Mouse (Mus musculus) limb, embryonic 12.5 days (tissue): ENCODE measurements around the gene Enox1. TPM values are rescaled to one million over a fixed set of nuclear protein-coding genes. Genes with fewer than 3 reads are reported as not detected.

Experiments used
- ATAC-seq: fragments of 200-750 bp; cut with Nextera tagmentation; 2 replicates; pipeline ENCODE4 v1.8.0; 2017; ENCODE audit warnings: low read depth, moderate TSS enrichment; ENCODE audit not compliant: insufficient number of reproducible peaks, insufficient read depth, low FRiP score, low TSS enrichment
- H3K27ac ChIP-seq: fragments of 300-500 bp; sonication (generic); 2 replicates; pipeline ENCODE4 v1.5.1; 2016; ENCODE audit warnings: mild to moderate bottlenecking, moderate library complexity
- H3K27me3 ChIP-seq: fragments of 300-500 bp; sonication (generic); 2 replicates; pipeline ENCODE4 v1.6.1; 2016; ENCODE audit warnings: mild to moderate bottlenecking, moderate library complexity
- H3K36me3 ChIP-seq: fragments of 300-500 bp; sonication (generic); 2 replicates; pipeline ENCODE4 v1.6.1; 2016; ENCODE audit warnings: mild to moderate bottlenecking, moderate library complexity
- H3K4me1 ChIP-seq: fragments of 300-500 bp; sonication (generic); replicated peaks from 2 replicates; pipeline ENCODE4 v1.6.1; 2016
- H3K4me2 ChIP-seq: fragments of 300-500 bp; sonication (generic); 2 replicates; pipeline ENCODE4 v1.6.1; 2016; ENCODE audit warnings: mild to moderate bottlenecking, moderate library complexity
- H3K4me3 ChIP-seq: fragments of 300-500 bp; sonication (generic); replicated peaks from 2 replicates; pipeline ENCODE4 v1.5.1; 2016; ENCODE audit warnings: mild to moderate bottlenecking
- H3K9ac ChIP-seq: fragments of 300-500 bp; sonication (generic); replicated peaks from 2 replicates; pipeline ENCODE4 v1.6.1; 2016; ENCODE audit warnings: mild to moderate bottlenecking, moderate library complexity
- H3K9me3 ChIP-seq: fragments of 300-500 bp; sonication (generic); 2 replicates; pipeline ENCODE4 v1.6.1; 2016; ENCODE audit warnings: mild to moderate bottlenecking, moderate library complexity
- WGBS: fragments of 180-500 bp; shearing (Covaris S2); methylation state at CpG from one replicate; pipeline ENCODE4 v1.1.7; 2016; 5-methylcytosine and 5-hydroxymethylcytosine counted together
- polyA plus RNA-seq: library from polyadenylated mRNA; unstranded; fragments of >200 nt; fragmentation: Nextera tagmentation; extraction: Ambion mirVana; gene quantifications from 2 replicates; pipeline ENCODE4 v1.2.1, GENCODE M21; 2016

Enox1 gene
- polyA plus RNA-seq, 1 experiment from 2014 or later, result 12.9 TPM

GRCm38 (mm10) chr14:77255201-77255600, 98.6 kb downstream of the Enox1 start:
- Histone ChIP-seq H3K9me3 (no peaks in the 10 kb centered on the region), H3K9ac (no peak overlapping the region), H3K4me2 (no peak overlapping the region), H3K4me1 (no peaks in the 10 kb centered on the region), H3K27ac (no peak overlapping the region), H3K27me3 (no peaks in the 10 kb centered on the region), H3K4me3 (no peak overlapping the region), H3K36me3 (no peaks in the 10 kb centered on the region)
- ATAC-seq, result no peak
- 68% methylated on average over 3 of the region's 3 CpGs for WGBS

- Histone ChIP-seq H3K9ac (no peak overlapping the region), H3K27ac (no peak overlapping the region), H3K27me3 (no peaks in the 10 kb centered on the region), H3K4me3 (no peak overlapping the region), H3K4me1 (no peaks in the 10 kb centered on the region), H3K9me3 (no peaks in the 10 kb centered on the region), H3K36me3 (no peaks in the 10 kb centered on the region), H3K4me2 (no peak overlapping the region)
- no peak for ATAC-seq
- WGBS, result 91% methylated on average over 6 of the region's 6 CpGs
Measured at GRCm38 (mm10) chr14:77255711-77256110, 99.1 kb downstream of the Enox1 start.

GRCm38 (mm10) chr14:77256943-77257342, 100.4 kb downstream of the Enox1 start:
- Histone ChIP-seq H3K9ac (no peak overlapping the region), H3K36me3 (no peaks in the 10 kb centered on the region), H3K4me2 (no peak overlapping the region), H3K27ac (no peak overlapping the region), H3K4me3 (no peak overlapping the region), H3K4me1 (peaks cover 11% of the 10 kb centered on the region), H3K27me3 (no peaks in the 10 kb centered on the region), H3K9me3 (no peaks in the 10 kb centered on the region)
- 78% methylated on average over 2 of the region's 2 CpGs for WGBS
- ATAC-seq, result no peak

- no peak for ATAC-seq
- no peaks in the 10 kb centered on the region for H3K36me3 ChIP-seq
- 79% methylated on average over 1 of the region's 1 CpGs for WGBS
- no peaks in the 10 kb centered on the region for H3K27me3 ChIP-seq
- peaks cover 11% of the 10 kb centered on the region for H3K4me1 ChIP-seq
- H3K4me2 ChIP-seq, result no peak overlapping the region
- no peaks in the 10 kb centered on the region for H3K9me3 ChIP-seq
- H3K27ac ChIP-seq, result no peak overlapping the region
- no peak overlapping the region for H3K4me3 ChIP-seq
- H3K9ac ChIP-seq, result no peak overlapping the region
Measured at GRCm38 (mm10) chr14:77257461-77257860, 100.9 kb downstream of the Enox1 start.

- no peak overlapping the region for H3K4me3 ChIP-seq
- H3K4me1 ChIP-seq, result peaks cover 11% of the 10 kb centered on the region
Measured at GRCm38 (mm10) chr14:77258186-77258585, 101.6 kb downstream of the Enox1 start.

GRCm38 (mm10) chr14:77259686-77260085, 103.1 kb downstream of the Enox1 start:
- H3K4me3 ChIP-seq, result no peak overlapping the region
- no peak overlapping the region for H3K9ac ChIP-seq
- no peaks in the 10 kb centered on the region for H3K36me3 ChIP-seq
- no peak for ATAC-seq
- no peak overlapping the region for H3K4me2 ChIP-seq
- peaks cover 23% of the 10 kb centered on the region for H3K4me1 ChIP-seq
- no peak overlapping the region for H3K27ac ChIP-seq
- 85% methylated on average over 5 of the region's 5 CpGs for WGBS
- H3K27me3 ChIP-seq, result no peaks in the 10 kb centered on the region
- H3K9me3 ChIP-seq, result no peaks in the 10 kb centered on the region

More at GRCm38 (mm10) chr14:77258186-77258585, 101.6 kb downstream of the Enox1 start:
- no peaks in the 10 kb centered on the region for H3K9me3 ChIP-seq
- H3K27ac ChIP-seq, result no peak overlapping the region
- WGBS, result 78% methylated on average over 4 of the region's 4 CpGs
- no peaks in the 10 kb centered on the region for H3K27me3 ChIP-seq
- no peak overlapping the region for H3K9ac ChIP-seq
- no peak overlapping the region for H3K4me2 ChIP-seq
- H3K36me3 ChIP-seq, result no peaks in the 10 kb centered on the region
- ATAC-seq, result no peak

- no peaks in the 10 kb centered on the region for H3K27me3 ChIP-seq
- H3K9ac ChIP-seq, result no peak overlapping the region
- no peak for ATAC-seq
- H3K36me3 ChIP-seq, result no peaks in the 10 kb centered on the region
- no peak overlapping the region for H3K27ac ChIP-seq
- no peak overlapping the region for H3K4me2 ChIP-seq
- peaks cover 23% of the 10 kb centered on the region for H3K4me1 ChIP-seq
- no peak overlapping the region for H3K4me3 ChIP-seq
- H3K9me3 ChIP-seq, result no peaks in the 10 kb centered on the region
- WGBS, result 73% methylated on average over 4 of the region's 4 CpGs
Measured at GRCm38 (mm10) chr14:77260107-77260506, 103.5 kb downstream of the Enox1 start.

GRCm38 (mm10) chr14:77266805-77267771, 110.5 kb downstream of the Enox1 start:
- H3K4me3 ChIP-seq, result no peak overlapping the region
- H3K4me1 ChIP-seq, result peaks cover 16% of the 10 kb centered on the region
- H3K36me3 ChIP-seq, result no peaks in the 10 kb centered on the region
- H3K27me3 ChIP-seq, result no peaks in the 10 kb centered on the region
- WGBS, result 67% methylated on average over 17 of the region's 17 CpGs
- H3K27ac ChIP-seq, result no peak overlapping the region
- no peaks in the 10 kb centered on the region for H3K9me3 ChIP-seq
- no peak overlapping the region for H3K4me2 ChIP-seq
- no peak overlapping the region for H3K9ac ChIP-seq
- no peak for ATAC-seq

- 0 out of 2 replicates have a peak overlapping the region, but pooled peaks have one; percentile 64 for H3K27ac ChIP-seq
- peak overlapping the region; percentile 32 for H3K4me2 ChIP-seq
- H3K4me1 ChIP-seq, result peaks cover 17% of the 10 kb centered on the region
- no peak overlapping the region for H3K4me3 ChIP-seq
- 62% methylated on average over 12 of the region's 12 CpGs for WGBS
- H3K36me3 ChIP-seq, result no peaks in the 10 kb centered on the region
- no peaks in the 10 kb centered on the region for H3K9me3 ChIP-seq
- H3K27me3 ChIP-seq, result no peaks in the 10 kb centered on the region
- no peak for ATAC-seq
- no peak overlapping the region for H3K9ac ChIP-seq
Measured at GRCm38 (mm10) chr14:77272248-77272930, 115.8 kb downstream of the Enox1 start.

- 39% methylated on average over 13 of the region's 13 CpGs for WGBS
- no peaks in the 10 kb centered on the region for H3K9me3 ChIP-seq
- peaks cover 17% of the 10 kb centered on the region for H3K4me1 ChIP-seq
- H3K9ac ChIP-seq, result no peak overlapping the region
- no peak for ATAC-seq
- H3K27me3 ChIP-seq, result no peaks in the 10 kb centered on the region
- H3K36me3 ChIP-seq, result no peaks in the 10 kb centered on the region
- H3K4me2 ChIP-seq, result peak overlapping the region; percentile 32
- no peak overlapping the region for H3K4me3 ChIP-seq
- H3K27ac ChIP-seq, result 0 out of 2 replicates have a peak overlapping the region, but pooled peaks have one; percentile 64
Measured at GRCm38 (mm10) chr14:77272931-77273446, 116.4 kb downstream of the Enox1 start.

GRCm38 (mm10) chr14:77273721-77274120, 117.2 kb downstream of the Enox1 start:
- 66% methylated on average over 6 of the region's 6 CpGs for WGBS
- Histone ChIP-seq H3K27ac (no peak overlapping the region), H3K4me1 (peaks cover 17% of the 10 kb centered on the region), H3K27me3 (no peaks in the 10 kb centered on the region), H3K4me3 (no peak overlapping the region), H3K4me2 (no peak overlapping the region), H3K9ac (no peak overlapping the region), H3K36me3 (no peaks in the 10 kb centered on the region), H3K9me3 (no peaks in the 10 kb centered on the region)
- no peak for ATAC-seq
